Mouse (Mus musculus) large intestine, adult 2 months (tissue): ENCODE measurements around the gene Abhd16b. TPM values are rescaled to one million over a fixed set of nuclear protein-coding genes. Genes with fewer than 3 reads are reported as not detected.

Experiments
- DNase-seq: peaks from one replicate; pipeline ENCODE4 v3.0.0-alpha.2; 2012; ENCODE audit warnings: low read depth, low spot score
- WGBS: fragments of 180-500 bp; shearing (Covaris S2); methylation state at CpG from one replicate; pipeline ENCODE4 v1.1.7; 2018; 5-methylcytosine and 5-hydroxymethylcytosine counted together
- polyA plus RNA-seq: library from polyadenylated mRNA; depleted of rRNA; stranded (reverse); fragments of >200 nt; gene quantifications from 2 replicates; pipeline ENCODE4 v1.2.3, GENCODE M21; 2012; rRNA removed

Gene Abhd16b
- polyA plus RNA-seq = 0.05 and 0.11 TPM in 2 replicates

- 86% methylated on average over 31 of the region's 31 CpGs for WGBS
- no peak for DNase-seq
These were observed at the start of gene Abhd16b for GRCm38 (mm10) chr2:181493156-181493927. Abhd16b (plus strand) TSS chr2:181493206.

- 63% methylated on average over 4 of the region's 4 CpGs for whole genome bisulfite sequencing
- DNase-seq = no peak
These were observed 40.8 kb upstream of the Abhd16b start for GRCm38 (mm10) chr2:181452181-181452580.

- DNase-seq = no peak
- WGBS = 50% methylated on average over 1 of the region's 1 CpGs
These were observed 39.7 kb upstream of the Abhd16b start for GRCm38 (mm10) chr2:181453274-181453673.

DNA sequence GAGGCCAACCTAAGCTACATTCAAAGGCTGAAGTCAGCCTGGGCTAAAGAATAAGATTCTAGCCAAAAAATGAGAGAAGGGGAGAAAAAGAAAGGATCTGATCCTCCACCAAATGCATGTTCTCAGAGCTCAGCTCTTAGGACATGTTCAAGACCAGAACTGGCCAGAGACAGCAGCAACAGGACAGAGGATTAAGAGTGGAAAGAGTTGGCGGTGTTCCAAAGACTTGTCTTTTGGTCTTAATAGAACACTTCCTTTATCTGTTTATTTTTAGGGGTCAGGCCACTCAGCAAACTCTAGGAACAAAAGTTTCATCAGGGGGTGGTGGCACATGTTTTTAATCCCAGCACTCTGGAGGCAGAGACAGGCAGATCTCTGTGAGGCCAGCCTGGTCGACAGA, 37.1 kb upstream of the Abhd16b start:
- DNase-seq = no peak
- 78% methylated on average over 2 of the region's 2 CpGs for WGBS

DNA sequence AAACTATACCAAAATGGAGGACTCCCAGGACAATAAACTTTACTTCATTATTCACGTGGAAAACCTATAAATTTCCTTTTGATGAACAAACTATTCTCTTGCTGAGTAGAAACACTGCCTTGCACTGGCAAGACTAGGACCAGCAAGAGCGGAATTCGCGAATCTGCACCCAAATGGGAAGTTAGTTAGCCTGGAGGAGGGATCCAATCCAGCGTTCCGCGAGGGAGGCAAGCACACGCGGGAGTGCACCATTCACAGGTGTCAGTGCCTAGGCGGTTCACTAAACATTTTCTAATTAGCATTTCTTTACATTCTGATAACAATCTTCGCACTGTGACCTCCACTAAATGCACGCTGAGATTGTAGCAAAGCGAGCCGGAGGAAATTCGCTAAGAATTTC, 35.2 kb upstream of the Abhd16b start:
- WGBS = 7% methylated on average over 15 of the region's 15 CpGs
- DNase-seq = no peak

DNA sequence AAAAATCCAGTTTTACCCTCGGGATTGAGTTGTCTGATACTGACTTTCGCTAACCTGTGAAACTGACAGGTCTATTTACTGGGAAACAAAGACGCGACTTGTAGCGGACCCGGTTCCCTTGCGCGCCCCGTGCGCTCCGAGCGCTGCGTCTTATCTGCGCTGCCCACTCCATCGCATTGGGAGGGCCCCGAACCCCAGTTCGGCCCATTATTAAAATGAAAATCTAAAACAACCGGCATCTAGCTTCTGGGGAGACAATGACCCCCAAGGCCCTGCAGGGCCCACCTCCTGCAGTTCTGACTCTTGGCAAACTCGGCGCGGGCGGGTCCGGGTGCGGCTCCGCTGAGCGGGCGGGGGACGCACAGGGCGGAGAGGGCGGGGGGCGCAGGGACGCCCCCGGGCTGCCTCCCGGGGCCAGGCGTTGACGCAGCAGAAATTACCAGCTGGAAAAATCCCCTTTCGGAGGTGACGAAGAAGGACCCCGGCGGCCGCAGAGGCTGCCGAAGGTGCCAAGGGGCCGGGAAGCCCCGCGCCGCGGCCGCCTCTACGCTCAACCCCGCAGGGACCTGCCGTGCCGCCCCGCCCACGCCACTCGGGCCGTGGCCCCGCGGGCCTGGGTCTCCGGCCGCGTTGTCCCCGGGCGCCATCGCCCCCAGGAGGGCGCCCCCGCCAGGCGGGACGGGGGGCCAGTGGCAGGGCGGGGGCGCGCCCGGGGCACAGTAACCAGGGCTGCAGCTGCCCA, 34.4 kb upstream of the Abhd16b start:
- no peak for DNase-seq
- WGBS = 1% methylated on average over 69 of the region's 72 CpGs

- no peak for DNase-seq
- WGBS = 1% methylated on average over 71 of the region's 83 CpGs
These were observed 33.8 kb upstream of the Abhd16b start, which contains the start of gene Zbtb46 for GRCm38 (mm10) chr2:181459153-181459672. Zbtb46 (minus strand) TSS chr2:181459426.

- DNase-seq = no peak
- 3% methylated on average over 71 of the region's 71 CpGs for WGBS
These were observed 33.1 kb upstream of the Abhd16b start for GRCm38 (mm10) chr2:181459673-181460621.

DNA sequence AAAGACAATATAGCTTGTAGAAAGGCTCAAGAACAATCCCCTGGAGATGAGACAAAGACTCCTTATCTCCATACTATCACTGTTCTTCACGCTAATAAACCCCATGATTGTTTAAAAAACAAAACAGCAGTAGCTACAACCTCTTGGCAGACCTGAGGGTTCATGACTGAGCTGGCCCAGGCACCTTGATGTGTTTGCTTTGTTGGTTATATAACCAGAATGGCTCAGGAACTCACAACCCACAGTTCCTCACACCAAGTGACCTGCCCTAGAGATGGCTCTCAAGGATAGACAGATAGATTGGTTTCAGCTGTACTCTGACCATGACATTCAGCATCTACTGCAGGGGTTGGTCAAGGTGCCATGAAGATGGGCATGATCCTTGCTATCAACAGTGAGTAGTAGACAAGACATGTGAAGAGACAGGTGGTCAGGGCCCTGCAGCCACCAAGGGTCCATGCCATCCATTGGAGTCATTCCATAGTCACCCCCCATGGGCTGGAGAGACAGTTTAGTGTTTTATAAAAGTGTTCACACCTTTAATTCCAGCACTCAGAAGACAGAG, 31.4 kb upstream of the Abhd16b start:
- whole genome bisulfite sequencing = 51% methylated on average over 1 of the region's 1 CpGs
- no peak for DNase-seq

- WGBS = 92% methylated on average over 1 of the region's 1 CpGs
- DNase-seq = no peak
These were observed 30.4 kb upstream of the Abhd16b start for GRCm38 (mm10) chr2:181462604-181463003.

DNA sequence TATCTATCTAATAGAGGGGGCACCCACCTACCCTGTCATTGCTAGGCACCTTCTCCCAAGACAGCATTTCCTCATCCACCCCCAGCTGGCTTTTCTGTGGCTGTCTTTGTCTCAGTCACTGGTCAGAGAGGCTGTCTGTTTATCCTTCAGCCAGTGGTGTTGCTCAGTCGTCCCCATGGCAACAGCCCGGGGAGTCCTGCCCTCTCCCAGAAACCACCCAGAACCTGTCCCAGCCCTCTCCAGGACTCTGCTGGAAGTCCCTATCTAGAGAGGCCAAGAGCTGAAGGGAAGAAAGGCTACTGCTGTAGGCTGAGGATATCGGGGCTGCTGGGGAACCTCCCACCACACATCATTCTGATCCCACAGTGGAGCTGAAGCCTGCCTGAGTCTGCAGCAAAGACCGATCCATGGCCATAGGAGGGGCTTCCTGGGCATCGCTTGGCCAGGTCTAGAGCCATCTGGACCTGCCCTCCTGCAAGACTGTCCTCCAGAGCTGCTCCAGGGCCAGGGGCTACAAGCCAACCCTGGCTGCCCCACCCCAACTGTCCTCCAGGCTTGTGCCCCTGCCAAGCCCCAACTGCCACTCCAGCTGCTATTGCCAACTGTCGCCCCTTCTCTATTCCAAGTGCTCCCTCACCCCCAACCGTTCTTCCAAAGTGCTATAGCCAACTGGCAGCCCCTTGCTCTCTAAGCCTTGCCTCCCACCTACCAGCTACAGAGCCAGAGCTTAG, 29.8 kb upstream of the Abhd16b start:
- WGBS = 34% methylated on average over 7 of the region's 7 CpGs
- no peak for DNase-seq

- no peak for DNase-seq
- 49% methylated on average over 3 of the region's 3 CpGs for WGBS
These were observed 27.6 kb upstream of the Abhd16b start for GRCm38 (mm10) chr2:181465423-181465822.

DNA sequence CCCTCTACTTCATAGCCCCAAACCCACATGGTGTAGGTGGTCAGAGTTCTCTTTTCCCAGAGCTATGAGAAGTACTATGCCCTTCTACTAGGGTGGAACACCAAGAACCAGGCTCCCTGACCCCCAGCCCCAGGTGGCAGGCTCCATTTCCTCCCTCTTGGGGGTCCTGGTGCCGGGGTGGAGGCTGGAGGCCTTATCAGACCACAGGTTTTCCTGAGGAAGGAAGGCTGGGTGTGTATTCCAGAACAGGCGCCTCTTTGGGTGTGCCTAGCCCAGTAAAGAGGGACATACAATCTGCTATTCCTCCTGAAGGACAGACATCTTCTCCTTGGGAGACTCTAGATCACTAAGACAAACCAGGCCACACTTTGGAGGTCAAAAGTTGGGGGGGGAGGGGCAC, 22.7 kb upstream of the Abhd16b start:
- no peak for DNase-seq

DNA sequence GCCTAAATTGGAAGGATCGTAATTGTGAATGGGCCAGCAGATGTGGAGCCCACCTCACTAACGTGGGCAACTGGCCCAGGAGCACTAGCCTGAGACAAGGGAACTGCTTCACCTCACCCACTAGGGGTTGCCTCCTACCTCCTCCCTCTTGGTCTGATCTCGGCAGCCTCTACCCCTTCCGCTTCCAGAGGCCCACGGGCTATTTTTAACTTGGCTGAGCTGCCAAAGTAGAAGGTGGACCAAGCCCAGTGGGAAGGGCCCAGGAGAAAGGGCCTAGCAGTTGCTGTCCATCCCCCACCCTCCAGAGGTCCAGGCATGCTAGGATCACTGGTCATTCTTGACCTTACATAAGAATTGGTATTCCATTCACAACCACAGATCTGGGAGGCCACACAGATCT, 21.8 kb upstream of the Abhd16b start:
- no peak for DNase-seq

More for the DNA sequence above, 22.7 kb upstream of the Abhd16b start:
- WGBS = 67% methylated on average over 2 of the region's 2 CpGs

GRCm38 (mm10) chr2:181472256-181472827, 20.7 kb upstream of the Abhd16b start:
- WGBS = 65% methylated on average over 1 of the region's 1 CpGs
- DNase-seq = no peak

More for the DNA sequence above, 21.8 kb upstream of the Abhd16b start:
- WGBS = 34% methylated on average over 5 of the region's 5 CpGs

DNA sequence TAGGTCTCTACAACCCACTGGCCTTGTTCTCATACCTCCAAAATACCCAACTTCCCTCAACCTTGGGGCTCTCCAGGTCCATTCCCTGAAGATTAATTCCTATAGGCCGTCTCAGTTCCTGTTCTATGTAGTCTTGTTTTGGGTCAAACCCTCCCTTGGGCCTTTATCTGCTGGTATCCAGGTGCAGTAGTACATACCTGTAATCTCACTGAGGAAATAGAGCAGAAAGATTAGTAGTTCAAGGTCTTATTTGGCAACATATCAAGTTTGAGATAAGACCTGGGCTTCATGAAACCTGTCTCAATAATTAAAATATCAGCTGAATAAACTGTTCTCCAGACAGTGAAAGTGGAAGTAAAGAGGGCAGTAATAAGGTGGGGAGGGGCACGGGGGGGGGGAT, 9.9 kb upstream of the Abhd16b start:
- DNase-seq = no peak
- 23% methylated on average over 2 of the region's 2 CpGs for WGBS

DNA sequence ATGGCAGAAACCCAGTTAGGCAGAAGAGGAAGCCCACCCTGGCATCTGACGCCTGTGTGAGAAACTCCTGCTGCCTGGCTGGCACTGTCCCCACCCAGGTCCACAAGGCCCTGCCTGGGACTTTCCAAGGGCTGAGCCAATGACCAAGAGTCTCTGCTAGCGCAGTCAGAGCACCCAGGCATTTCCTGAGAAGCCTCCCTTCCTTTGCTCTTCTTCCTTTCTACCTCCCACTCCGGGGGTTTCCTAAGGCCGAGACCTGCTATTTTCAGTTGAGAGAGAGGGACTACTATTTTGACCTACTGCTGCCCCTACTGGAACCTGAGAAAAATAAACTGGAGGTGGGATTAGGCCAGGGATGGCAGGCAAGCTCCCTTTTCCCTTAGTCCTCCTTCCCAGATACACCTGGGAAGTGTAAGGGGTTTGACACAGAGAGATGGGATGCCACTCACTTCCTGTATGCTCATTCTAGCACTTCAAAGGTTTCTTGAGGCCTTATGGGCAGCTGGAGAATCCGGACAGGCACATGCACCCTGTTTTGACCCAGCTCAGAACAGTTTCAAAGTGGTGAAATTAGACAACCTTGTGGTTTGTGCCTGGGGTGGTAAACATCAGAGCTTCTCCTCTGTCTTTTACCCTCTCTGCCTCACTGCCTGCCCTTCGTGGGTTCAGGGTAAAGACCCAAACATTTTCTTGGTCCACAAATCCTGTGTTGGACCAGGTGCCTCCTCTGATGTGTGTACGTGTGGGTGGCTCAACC, 9.3 kb upstream of the Abhd16b start:
- 30% methylated on average over 7 of the region's 7 CpGs for WGBS
- DNase-seq = no peak
